Mouse (Mus musculus): Measurements from ENCODE around the gene Hoxd3.

DNA sequence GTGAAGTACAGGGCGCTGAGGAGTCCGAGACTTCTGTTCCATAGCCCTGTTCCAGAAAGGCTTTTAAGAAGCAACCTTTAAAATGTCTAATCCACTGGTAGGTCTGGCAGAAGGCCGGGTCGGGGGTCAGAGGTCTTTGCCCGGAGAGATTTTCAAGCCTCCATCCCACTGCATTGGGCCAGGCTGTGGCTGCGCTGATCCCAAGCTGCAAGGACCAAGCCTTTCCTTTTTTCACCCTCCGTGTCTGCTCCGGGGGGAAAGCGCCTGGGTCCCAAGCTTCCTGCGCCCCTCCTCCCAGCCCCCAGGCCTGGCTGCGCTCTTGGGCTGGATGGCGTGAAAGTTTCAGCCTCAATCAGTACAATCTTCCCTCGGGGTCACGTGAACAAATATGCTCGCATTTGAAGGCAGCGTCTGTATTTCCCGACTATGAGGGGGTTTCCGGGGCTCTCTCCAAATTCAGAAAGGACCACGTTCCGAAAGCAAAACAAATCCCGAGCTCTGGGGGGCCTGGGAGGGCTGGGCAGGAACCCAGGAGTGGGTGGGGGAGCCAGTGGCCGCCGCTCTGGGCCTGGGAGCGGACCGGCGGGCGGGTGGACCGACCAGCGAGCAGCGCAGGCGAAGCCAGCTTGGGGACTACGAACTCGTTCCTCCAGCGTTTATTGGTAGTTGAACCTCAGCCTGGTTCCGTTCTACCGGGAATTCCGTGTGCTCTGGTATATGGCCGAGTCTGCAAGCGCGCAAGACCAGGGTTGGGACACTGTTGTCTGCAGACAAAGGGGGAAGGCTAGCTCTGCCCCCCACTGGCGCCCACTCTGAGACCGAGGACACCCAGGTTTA lies 24.3 kb downstream of the Hoxd3 start:
- no peak for TF ChIP-seq POLR2A (IDR thresholded peaks at IDR 0.05; ENCODE audit: borderline replicate concordance, extremely low read depth, low read depth, low read length)
- no peak for TF ChIP-seq CTCF (IDR thresholded peaks at IDR 0.05; ENCODE audit: insufficient read depth, low read length)

Data from lung, adult 2 months (tissue).